Mouse (Mus musculus) heart, adult 2 months (tissue): ENCODE data around the gene Mettl1.

Experiments used
- CTCF ChIP-seq: fragments of 200-600 bp; IDR thresholded peaks from 2 replicates; pipeline ENCODE4 v1.8.1; 2022; ENCODE audit warnings: antibody characterized with exemption, mild to moderate bottlenecking, moderate library complexity
- EP300 ChIP-seq: fragments of 200-500 bp; IDR thresholded peaks from 2 replicates; pipeline ENCODE4 v1.6.1; 2011; ENCODE audit warnings: low read depth, low read length, control low read depth; ENCODE audit not compliant: insufficient read depth

DNA sequence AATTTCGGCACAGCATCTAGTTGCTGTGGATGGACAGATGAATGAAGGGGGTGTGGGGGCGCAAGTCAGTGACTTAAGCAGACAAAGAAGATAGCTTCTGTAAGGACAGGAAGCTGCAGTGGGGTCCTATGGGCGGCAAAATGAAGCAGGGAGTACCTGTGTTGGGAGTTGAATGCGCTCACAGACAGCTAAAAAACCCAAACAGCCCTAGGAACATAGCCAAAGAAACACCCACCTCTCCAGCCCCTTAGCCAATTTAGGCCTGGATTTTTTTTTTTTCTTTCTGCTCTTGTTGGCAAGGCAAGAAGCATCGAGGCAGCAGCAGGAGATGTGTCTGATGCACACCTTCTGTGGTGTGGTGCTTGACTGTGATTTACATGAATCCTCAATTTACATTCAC is 19.9 kb downstream of the Mettl1 start:
- TF ChIP-seq CTCF (no peak), EP300 (no peak)
